In the genomic region with DNA sequence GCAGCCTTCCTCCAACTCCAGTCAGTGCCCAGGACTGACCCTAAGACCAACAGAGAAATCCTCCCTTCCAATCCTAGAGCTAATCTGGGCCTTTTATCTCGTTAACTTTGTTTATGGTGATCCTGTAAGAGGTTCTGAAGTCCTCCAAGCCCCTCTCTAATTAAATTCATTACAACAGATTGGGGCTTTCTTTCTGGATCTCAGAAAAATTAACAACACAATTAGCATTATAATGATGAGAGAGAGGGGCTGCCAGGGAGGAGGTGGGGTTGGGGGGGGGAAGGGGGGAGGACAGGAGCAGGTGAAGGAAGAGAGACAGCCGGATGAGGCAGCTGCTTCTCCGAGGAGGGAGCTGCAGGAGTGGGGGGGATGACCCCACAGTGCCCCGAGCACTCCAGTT, we compare ENCODE assay signal across 27 mouse cellular contexts. TPM values are rescaled to one million over a fixed set of nuclear protein-coding genes. Genes with fewer than 3 reads are reported as not detected.
DNase-seq lines count a peak whose midpoint lies in the region; ATAC-seq and TF ChIP-seq lines count a peak whose summit lies in the region.
"Had no signal": no experiment of that assay in that cellular context is flagged by ENCODE, and none has a peak within 500 bp of the region (broad histone marks: within the 10 kb centered on the region; RNA-seq: fewer than 3 reads in every experiment).

No protein-coding gene starts in this region.

- H3K27ac ChIP-seq in intestine, embryonic 14.5 days (ENCODE audit: low read depth) = no peak overlapping the region
- no peak overlapping the region for H3K27ac ChIP-seq in intestine, postnatal 0 days (ENCODE audit: low read depth, low read length)
- peak overlapping the region; percentile 46; the same call in 1 of the 2 replicates for H3K27ac ChIP-seq in neural tube, embryonic 13.5 days (replicated peaks)
- no peak overlapping the region for H3K27ac ChIP-seq in neural tube, embryonic 15.5 days (replicated peaks)
- peak overlapping the region; percentile 69 for H3K27ac ChIP-seq in hindbrain, embryonic 12.5 days
- H3K27ac ChIP-seq: embryonic facial prominence, embryonic 12.5 days; heart, adult 2 months; heart, embryonic 13.5 days; limb, embryonic 15.5 days; liver, embryonic 14.5 days had no signal

- no peak overlapping the region for H3K9ac ChIP-seq in intestine, embryonic 14.5 days (ENCODE audit: low read length)
- H3K9ac ChIP-seq in intestine, postnatal 0 days (ENCODE audit: low read depth, low read length) = no peak overlapping the region
- peak overlapping the region; percentile 48; the same call in 1 of the 2 replicates for H3K9ac ChIP-seq in neural tube, embryonic 13.5 days
- H3K9ac ChIP-seq in neural tube, embryonic 15.5 days (replicated peaks) = no peak overlapping the region
- H3K9ac ChIP-seq in hindbrain, embryonic 12.5 days = no peak overlapping the region
- H3K9ac ChIP-seq: embryonic facial prominence, embryonic 12.5 days; heart, embryonic 13.5 days; limb, embryonic 15.5 days; liver, embryonic 14.5 days; lung, embryonic 14.5 days had no signal

- TF ChIP-seq CTCF in intestine, postnatal 0 days (IDR thresholded peaks at IDR 0.05; ENCODE audit: low read depth) = no peak

- no peak overlapping the region for H3K4me2 ChIP-seq in intestine, embryonic 14.5 days (ENCODE audit: low read length)
- no peak overlapping the region for H3K4me2 ChIP-seq in intestine, postnatal 0 days (replicated peaks; ENCODE audit: low read depth)
- peak overlapping the region; percentile 20; the same call in 1 of the 2 replicates for H3K4me2 ChIP-seq in neural tube, embryonic 13.5 days
- H3K4me2 ChIP-seq in neural tube, embryonic 15.5 days = no peak overlapping the region
- H3K4me2 ChIP-seq in hindbrain, embryonic 12.5 days (replicated peaks) = peak overlapping the region; percentile 23
- H3K4me2 ChIP-seq: embryonic facial prominence, embryonic 12.5 days; heart, embryonic 13.5 days; limb, embryonic 15.5 days; lung, embryonic 14.5 days had no signal

- H3K27me3 ChIP-seq in intestine, embryonic 14.5 days (replicated peaks; ENCODE audit: control insufficient read depth, insufficient read depth, low read length) = peaks cover 37% of the 10 kb centered on the region
- peaks cover 6% of the 10 kb centered on the region; the same call in 1 of the 2 replicates for H3K27me3 ChIP-seq in intestine, postnatal 0 days (replicated peaks; ENCODE audit: control insufficient read depth, insufficient read depth, low read length)
- H3K27me3 ChIP-seq in neural tube, embryonic 13.5 days = no peaks in the 10 kb centered on the region
- H3K27me3 ChIP-seq in neural tube, embryonic 15.5 days (replicated peaks) = no peaks in the 10 kb centered on the region
- peaks cover 6% of the 10 kb centered on the region; the same call in 1 of the 2 replicates for H3K27me3 ChIP-seq in hindbrain, embryonic 12.5 days

- no peak overlapping the region for H3K4me3 ChIP-seq in intestine, embryonic 14.5 days (ENCODE audit: low read depth, low read length)
- no peak overlapping the region for H3K4me3 ChIP-seq in intestine, postnatal 0 days (ENCODE audit: low read depth, low read length)
- no peak overlapping the region for H3K4me3 ChIP-seq in neural tube, embryonic 13.5 days
- H3K4me3 ChIP-seq in neural tube, embryonic 15.5 days (replicated peaks) = no peak overlapping the region
- no peak overlapping the region for H3K4me3 ChIP-seq in hindbrain, embryonic 12.5 days
- H3K4me3 ChIP-seq: embryonic facial prominence, embryonic 12.5 days; heart, adult 2 months; heart, embryonic 13.5 days; limb, embryonic 15.5 days; megakaryocyte, embryonic 14.5 days had no signal

- H3K36me3 ChIP-seq in intestine, embryonic 14.5 days (ENCODE audit: control insufficient read depth, insufficient read depth, low read length) = no peaks in the 10 kb centered on the region
- H3K36me3 ChIP-seq in intestine, postnatal 0 days (ENCODE audit: control insufficient read depth, insufficient read depth) = no peaks in the 10 kb centered on the region
- H3K36me3 ChIP-seq in neural tube, embryonic 13.5 days = no peaks in the 10 kb centered on the region
- no peaks in the 10 kb centered on the region for H3K36me3 ChIP-seq in neural tube, embryonic 15.5 days
- H3K36me3 ChIP-seq in hindbrain, embryonic 12.5 days = no peaks in the 10 kb centered on the region
- H3K36me3 ChIP-seq: embryonic facial prominence, embryonic 12.5 days; heart, embryonic 13.5 days; limb, embryonic 15.5 days had no signal

- ATAC-seq in intestine, embryonic 14.5 days (replicated peaks; ENCODE audit: low FRiP score, low TSS enrichment, low read depth) = 0 out of 2 replicates have a peak, but pooled peaks have one; percentile 32
- ATAC-seq in intestine, postnatal 0 days = no peak
- no peak for ATAC-seq in neural tube, embryonic 13.5 days (ENCODE audit: low read depth)
- no peak for ATAC-seq in neural tube, embryonic 15.5 days (ENCODE audit: low FRiP score)
- ATAC-seq in hindbrain, embryonic 12.5 days (ENCODE audit: low FRiP score) = no peak
- ATAC-seq: activated CD4-positive, CD25-positive, alpha-beta regulatory T cell, adult 4 months had no signal

- no peaks in the 10 kb centered on the region for H3K9me3 ChIP-seq in intestine, embryonic 14.5 days (ENCODE audit: control insufficient read depth, low read length)
- no peaks in the 10 kb centered on the region for H3K9me3 ChIP-seq in intestine, postnatal 0 days (ENCODE audit: control insufficient read depth)
- H3K9me3 ChIP-seq in neural tube, embryonic 13.5 days = no peaks in the 10 kb centered on the region
- H3K9me3 ChIP-seq in neural tube, embryonic 15.5 days (replicated peaks) = no peaks in the 10 kb centered on the region
- H3K9me3 ChIP-seq in hindbrain, embryonic 12.5 days (replicated peaks) = no peaks in the 10 kb centered on the region
- H3K9me3 ChIP-seq: embryonic facial prominence, embryonic 12.5 days; heart, embryonic 13.5 days; limb, embryonic 15.5 days; megakaryocyte, embryonic 14.5 days had no signal

- DNase-seq in intestine, embryonic 14.5 days (ENCODE audit: low spot score) = no peak
- no peak for DNase-seq in urinary bladder, postnatal 4 days (ENCODE audit: low spot score in 2 of 2)
- DNase-seq in adrenal gland, postnatal 25 days = no peak
- DNase-seq: adrenal gland, adult 8-10 months; cerebellum, adult 2 months; cerebellum, postnatal 25 days; gastrocnemius, postnatal 36 days; heart, adult 2 months; heart, postnatal 14 days; kidney, adult 8-10 months; kidney, postnatal 14 days; left cerebral cortex, postnatal 4 days; lung, embryonic 14.5 days; lung, postnatal 36 days; right cerebral cortex, postnatal 14 days had no signal

- H3K4me1 ChIP-seq in intestine, embryonic 14.5 days (replicated peaks; ENCODE audit: control insufficient read depth, insufficient read depth, low read length) = no peaks in the 10 kb centered on the region
- no peaks in the 10 kb centered on the region for H3K4me1 ChIP-seq in intestine, postnatal 0 days (replicated peaks; ENCODE audit: control insufficient read depth, insufficient read depth, low read length)
- H3K4me1 ChIP-seq in neural tube, embryonic 13.5 days (replicated peaks) = peaks cover 91% of the 10 kb centered on the region
- H3K4me1 ChIP-seq in neural tube, embryonic 15.5 days = peaks cover 74% of the 10 kb centered on the region
- H3K4me1 ChIP-seq in hindbrain, embryonic 12.5 days = peaks cover 85% of the 10 kb centered on the region
- H3K4me1 ChIP-seq: embryonic facial prominence, embryonic 12.5 days; limb, embryonic 15.5 days; megakaryocyte, embryonic 14.5 days had no signal

- 16% methylated on average over 4 of the region's 4 CpGs for WGBS in intestine, embryonic 14.5 days
- WGBS in intestine, postnatal 0 days = 15% methylated on average over 4 of the region's 4 CpGs
- 9% methylated on average over 4 of the region's 4 CpGs for WGBS in neural tube, embryonic 13.5 days
- 6% methylated on average over 4 of the region's 4 CpGs for WGBS in neural tube, embryonic 15.5 days
- 16% methylated on average over 4 of the region's 4 CpGs for WGBS in hindbrain, embryonic 12.5 days

RNA-seq across cellular contexts. Expression of a gene that starts 5.4 kb away (rescaled TPM):
- 5.6 and 6.9 TPM in 2 replicates for polyA plus RNA-seq in intestine, embryonic 14.5 days (2014; fragmentation: Nextera tagmentation; extraction: Ambion mirVana)
- 0.83 and 1.1 TPM in 2 replicates for polyA plus RNA-seq in intestine, postnatal 0 days (2015; fragmentation: Nextera tagmentation; extraction: Ambion mirVana)
- polyA plus RNA-seq in neural tube, embryonic 13.5 days (2015; fragmentation: Nextera tagmentation; extraction: Ambion mirVana) = 38.2 and 44.3 TPM in 2 replicates
- polyA plus RNA-seq in neural tube, embryonic 15.5 days (2015; fragmentation: Nextera tagmentation; extraction: Ambion mirVana) = 30.7 and 37.6 TPM in 2 replicates
- 50.6 and 50.7 TPM in 2 replicates for polyA plus RNA-seq in hindbrain, embryonic 12.5 days (2016; fragmentation: Nextera tagmentation; extraction: Ambion mirVana)
- total RNA-seq in adrenal gland, postnatal 25 days (2021) = 2.3 and 5.2 TPM in 2 replicates
- total RNA-seq: MEL had no signal
- polyA plus RNA-seq: activated CD4-positive, CD25-positive, alpha-beta regulatory T cell, adult 4 months; C2C12 had no signal

Comparison
In these comparisons a context has a peak if more than half of its experiments do, and no peak if none do; other contexts are left out.
1. H3K27ac ChIP-seq: peak in neural tube, embryonic 13.5 days (single experiment) and hindbrain, embryonic 12.5 days (single experiment); none in intestine, embryonic 14.5 days (single experiment), intestine, postnatal 0 days (single experiment) and neural tube, embryonic 15.5 days (single experiment).
2. H3K4me2 ChIP-seq: peak in neural tube, embryonic 13.5 days (single experiment) and hindbrain, embryonic 12.5 days (single experiment); none in intestine, embryonic 14.5 days (single experiment), intestine, postnatal 0 days (single experiment) and neural tube, embryonic 15.5 days (single experiment).